Mouse (Mus musculus) layer of hippocampus, adult 9-10 months (tissue): Measurements from ENCODE around the gene Mbnl1.
"Not testable (repeated sequence)": the region's sequence is repeated elsewhere in the genome, so short reads cannot be mapped to it uniquely, and the experiment has no call there.

ENCODE experiments used
- DNase-seq: peaks from one replicate; pipeline ENCODE4 v3.0.0; 2022; ENCODE audit warnings: low spot score

Mbnl1 gene

GRCm38 (mm10) chr3:60494774-60495535 lies 22.3 kb downstream of the Mbnl1 start:
- not testable (repeated sequence) for DNase-seq

GRCm38 (mm10) chr3:60496197-60496596 lies 23.6 kb downstream of the Mbnl1 start:
- DNase-seq, result no peak

GRCm38 (mm10) chr3:60498151-60498550 lies 25.5 kb downstream of the Mbnl1 start:
- DNase-seq, result no peak

GRCm38 (mm10) chr3:60498646-60499045 lies 26.0 kb downstream of the Mbnl1 start:
- no peak for DNase-seq

- DNase-seq, result no peak
These were observed 26.5 kb downstream of the Mbnl1 start for GRCm38 (mm10) chr3:60499157-60499578.

GRCm38 (mm10) chr3:60499718-60500450 lies 27.3 kb downstream of the Mbnl1 start:
- DNase-seq, result no peak

- DNase-seq, result no peak
These were observed 28.2 kb downstream of the Mbnl1 start for GRCm38 (mm10) chr3:60500571-60501527.

GRCm38 (mm10) chr3:60501561-60502151 lies 29.0 kb downstream of the Mbnl1 start:
- no peak for DNase-seq

- DNase-seq, result no peak
These were observed 29.7 kb downstream of the Mbnl1 start for GRCm38 (mm10) chr3:60502155-60502987.

GRCm38 (mm10) chr3:60503196-60503595 lies 30.6 kb downstream of the Mbnl1 start:
- no peak for DNase-seq

GRCm38 (mm10) chr3:60504775-60505430 lies 32.3 kb downstream of the Mbnl1 start:
- no peak for DNase-seq

- DNase-seq, result no peak
These were observed 34.2 kb downstream of the Mbnl1 start for GRCm38 (mm10) chr3:60506821-60507220.

GRCm38 (mm10) chr3:60507496-60507895 lies 34.9 kb downstream of the Mbnl1 start:
- no peak for DNase-seq

- no peak for DNase-seq
These were observed 35.3 kb downstream of the Mbnl1 start for GRCm38 (mm10) chr3:60507979-60508378.

- no peak for DNase-seq
These were observed 38.6 kb downstream of the Mbnl1 start for GRCm38 (mm10) chr3:60511197-60511596.

GRCm38 (mm10) chr3:60513337-60513736 lies 40.7 kb downstream of the Mbnl1 start:
- DNase-seq, result no peak

GRCm38 (mm10) chr3:60513746-60514145 lies 41.1 kb downstream of the Mbnl1 start:
- DNase-seq, result no peak

- DNase-seq, result no peak
These were observed 42.8 kb downstream of the Mbnl1 start for GRCm38 (mm10) chr3:60515430-60515829.

- no peak for DNase-seq
These were observed 43.5 kb downstream of the Mbnl1 start for GRCm38 (mm10) chr3:60516054-60516674.

- no peak for DNase-seq
These were observed 44.7 kb downstream of the Mbnl1 start for GRCm38 (mm10) chr3:60517234-60517787.
